Mouse (Mus musculus) myocyte (in vitro differentiated cells): Measurements from ENCODE around the gene Ogdh.

Source experiments
- CEBPB ChIP-seq: IDR thresholded peaks from 2 replicates; pipeline ENCODE4 v1.6.1; 2011; ENCODE audit warnings: mild to moderate bottlenecking, moderate library complexity; ENCODE audit not compliant: poor library complexity, insufficient read depth, severe bottlenecking
- E2F4 ChIP-seq: IDR thresholded peaks from one replicate; pipeline ENCODE4 v1.6.1; 2011; ENCODE audit warnings: mild to moderate bottlenecking, control low read depth, moderate library complexity; ENCODE audit not compliant: insufficient read depth
- MAX ChIP-seq: IDR thresholded peaks from one replicate; pipeline ENCODE4 v1.6.1; 2011; ENCODE audit warnings: low read depth, mild to moderate bottlenecking, control low read depth
- MYOD1 ChIP-seq, 3 experiments: IDR thresholded peaks; one replicate each; pipeline ENCODE4 v1.6.1; 2011; ENCODE audit warnings: control low read depth in 2 of 3, low read depth in 2 of 3, mild to moderate bottlenecking in 2 of 3, moderate library complexity in 1 of 3; ENCODE audit not compliant: insufficient read length in 2 of 3, control insufficient read depth in 1 of 3
- MYOG ChIP-seq, 3 experiments: IDR thresholded peaks; one replicate each; pipeline ENCODE4 v1.6.1; 2011; ENCODE audit warnings: control low read depth in 2 of 3, low read depth in 2 of 3, mild to moderate bottlenecking in 2 of 3; ENCODE audit not compliant: insufficient read length in 2 of 3, control insufficient read depth in 1 of 3, insufficient read depth in 1 of 3
- POLR2A ChIP-seq: IDR thresholded peaks from one replicate; pipeline ENCODE4 v1.6.1; 2011; ENCODE audit warnings: low read depth, mild to moderate bottlenecking, control low read depth, moderate library complexity; ENCODE audit not compliant: insufficient read length
- POLR2AphosphoS2 ChIP-seq: IDR thresholded peaks from one replicate; pipeline ENCODE4 v1.6.1; 2011; ENCODE audit warnings: low read depth, control low read depth; ENCODE audit not compliant: insufficient read length
- SRF ChIP-seq: IDR thresholded peaks from one replicate; pipeline ENCODE4 v1.6.1; 2011; ENCODE audit warnings: low read depth; ENCODE audit not compliant: control insufficient read depth, insufficient read length
- TCF12 ChIP-seq: IDR thresholded peaks from one replicate; pipeline ENCODE4 v1.6.1; 2011; ENCODE audit warnings: mild to moderate bottlenecking, control low read depth; ENCODE audit not compliant: poor library complexity, insufficient read depth, severe bottlenecking
- USF1 ChIP-seq: IDR thresholded peaks from one replicate; pipeline ENCODE4 v1.6.1; 2011; ENCODE audit warnings: low read depth, mild to moderate bottlenecking, control low read depth, moderate library complexity

- TF ChIP-seq E2F4 (no peak), POLR2A (no peak), SRF (no peak), MYOG (IDR thresholded peaks at IDR 0.05; ENCODE audit: control insufficient read depth in 1 of 3, insufficient read depth in 1 of 3, insufficient read length in 2 of 3, low read depth in 2 of 3) (no peak), USF1 (no peak), CEBPB (no peak), MAX (no peak), TCF12 (no peak), POLR2AphosphoS2 (no peak), MYOD1 (IDR thresholded peaks at IDR 0.05; ENCODE audit: control insufficient read depth in 1 of 3, insufficient read length in 2 of 3, low read depth in 2 of 3) (no peak)
Observed at GRCm38 (mm10) chr11:6403830-6404405, 112.5 kb downstream of the Ogdh start.
